Mouse (Mus musculus): Measurements from ENCODE around the gene Greb1. TPM values are rescaled to one million over a fixed set of nuclear protein-coding genes. Genes with fewer than 3 reads are reported as not detected.

Gene Greb1
- polyA plus RNA-seq, 1 experiment from 2014 or later, result 3.6 TPM

DNA sequence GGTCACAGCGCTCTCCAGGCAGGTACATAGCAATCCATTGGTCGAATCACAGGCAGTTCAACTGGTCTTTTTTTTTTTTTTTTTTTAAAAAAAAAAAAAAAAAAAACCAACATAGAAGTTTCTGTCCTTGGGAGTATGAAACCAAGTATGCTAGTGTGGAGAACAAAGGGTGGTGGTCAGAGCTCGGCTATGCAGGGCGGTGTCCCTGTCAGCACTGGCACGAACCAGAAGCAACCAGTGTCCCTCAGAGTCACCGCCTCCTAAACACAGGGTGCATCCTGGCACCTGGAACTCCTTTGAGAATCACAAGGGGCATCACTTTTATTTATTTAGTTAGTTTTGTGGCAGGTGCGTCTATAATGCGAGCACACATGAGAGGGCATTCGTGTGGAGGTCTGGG lies 47.1 kb downstream of the Greb1 start:
- H3K4me2 ChIP-seq, result no peak overlapping the region
- H3K4me3 ChIP-seq, result no peak overlapping the region
- no peak overlapping the region for H3K9ac ChIP-seq
- no peaks in the 10 kb centered on the region for H3K36me3 ChIP-seq
- WGBS, result 71% methylated on average over 9 of the region's 9 CpGs
- H3K9me3 ChIP-seq, result no peaks in the 10 kb centered on the region
- no peak overlapping the region for H3K27ac ChIP-seq
- no peaks in the 10 kb centered on the region for H3K27me3 ChIP-seq
- no peak for ATAC-seq (ENCODE audit: borderline replicate concordance, extremely low read depth, low FRiP score, low TSS enrichment)
- no peaks in the 10 kb centered on the region for H3K4me1 ChIP-seq

DNA sequence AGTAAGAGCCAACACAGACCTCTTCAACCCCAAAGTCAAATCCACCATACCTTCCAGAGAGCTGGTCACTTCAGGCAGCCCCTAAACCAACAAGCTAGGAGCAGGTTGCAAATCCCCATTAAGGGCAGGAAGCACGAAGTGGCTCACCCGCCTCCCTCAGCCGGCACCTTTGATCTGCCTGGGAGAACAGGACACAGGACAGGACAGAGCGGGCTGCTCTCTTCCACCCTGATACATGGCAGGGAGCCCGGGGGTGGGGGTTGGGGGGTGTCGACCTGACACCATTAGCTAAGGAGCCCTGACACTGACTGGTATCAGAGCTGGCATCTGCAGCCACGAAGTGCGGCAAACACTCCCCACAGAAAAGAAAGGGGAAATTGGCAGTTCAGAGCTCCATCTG lies 47.6 kb downstream of the Greb1 start:
- Histone ChIP-seq H3K4me2 (peak overlapping the region; percentile 19; the same call in 1 of the 2 replicates), H3K27ac (no peak overlapping the region), H3K36me3 (no peaks in the 10 kb centered on the region), H3K4me1 (no peaks in the 10 kb centered on the region), H3K27me3 (no peaks in the 10 kb centered on the region), H3K9me3 (no peaks in the 10 kb centered on the region), H3K4me3 (no peak overlapping the region), H3K9ac (no peak overlapping the region)
- ATAC-seq (ENCODE audit: borderline replicate concordance, extremely low read depth, low FRiP score, low TSS enrichment), result no peak
- WGBS, result 25% methylated on average over 8 of the region's 8 CpGs

DNA sequence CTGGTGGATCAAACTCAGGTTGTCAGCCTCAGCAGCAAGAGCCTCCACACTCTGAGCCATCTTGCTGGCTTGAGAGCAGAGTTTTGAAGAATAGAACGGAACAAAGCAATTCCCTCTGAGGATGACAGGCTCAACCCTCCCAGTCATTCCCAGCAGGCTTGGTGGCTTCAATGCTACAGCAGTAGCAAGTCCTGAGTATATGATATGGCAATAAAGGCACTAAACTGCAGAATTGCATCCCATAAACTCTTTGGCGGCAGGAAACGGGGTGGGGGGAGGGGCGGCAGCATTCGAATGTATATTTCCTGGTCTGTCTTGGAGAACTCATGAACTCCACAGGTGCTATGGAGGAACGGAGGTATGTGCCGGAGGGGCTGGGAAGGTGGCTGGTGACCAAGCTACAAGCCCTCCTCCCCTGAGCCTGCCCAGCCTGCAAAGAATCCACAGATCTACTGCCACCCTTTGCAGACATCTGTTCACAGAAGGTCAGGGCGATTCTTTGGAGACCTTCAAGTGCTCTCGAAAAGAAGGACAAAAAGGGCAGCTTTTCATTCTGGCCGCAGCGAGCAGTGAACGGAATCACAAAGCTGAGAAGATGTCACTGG lies 48.3 kb downstream of the Greb1 start:
- Histone ChIP-seq H3K4me1 (no peaks in the 10 kb centered on the region), H3K4me2 (no peak overlapping the region), H3K4me3 (no peak overlapping the region), H3K9me3 (no peaks in the 10 kb centered on the region), H3K27me3 (no peaks in the 10 kb centered on the region), H3K9ac (no peak overlapping the region), H3K27ac (no peak overlapping the region), H3K36me3 (no peaks in the 10 kb centered on the region)
- no peak for ATAC-seq (ENCODE audit: borderline replicate concordance, extremely low read depth, low FRiP score, low TSS enrichment)
- 53% methylated on average over 12 of the region's 12 CpGs for WGBS

DNA sequence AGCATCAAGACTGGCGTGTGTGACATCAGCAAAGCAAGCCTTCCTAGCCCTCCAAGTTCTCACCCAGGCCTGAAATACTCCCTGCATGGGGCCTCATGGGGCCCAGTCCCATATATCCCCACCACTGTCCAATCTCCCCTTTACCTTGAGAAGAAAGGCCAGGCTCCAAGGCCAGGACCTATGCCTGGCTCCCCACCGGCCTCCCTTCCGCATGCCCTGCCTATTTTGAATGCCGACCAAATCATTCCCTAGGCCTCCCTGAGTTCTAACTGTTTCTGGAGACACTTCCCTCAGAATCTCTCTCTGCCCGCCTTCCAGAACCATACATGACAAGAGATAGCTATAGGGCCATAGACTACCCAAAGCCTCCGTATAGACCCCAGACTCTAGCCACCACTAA lies 49.1 kb downstream of the Greb1 start:
- no peak overlapping the region for H3K4me2 ChIP-seq
- H3K27ac ChIP-seq, result no peak overlapping the region
- WGBS, result 96% methylated on average over 6 of the region's 6 CpGs
- H3K36me3 ChIP-seq, result no peaks in the 10 kb centered on the region
- H3K4me1 ChIP-seq, result no peaks in the 10 kb centered on the region
- no peak for ATAC-seq (ENCODE audit: borderline replicate concordance, extremely low read depth, low FRiP score, low TSS enrichment)
- H3K9ac ChIP-seq, result no peak overlapping the region
- no peak overlapping the region for H3K4me3 ChIP-seq
- no peaks in the 10 kb centered on the region for H3K27me3 ChIP-seq
- no peaks in the 10 kb centered on the region for H3K9me3 ChIP-seq

DNA sequence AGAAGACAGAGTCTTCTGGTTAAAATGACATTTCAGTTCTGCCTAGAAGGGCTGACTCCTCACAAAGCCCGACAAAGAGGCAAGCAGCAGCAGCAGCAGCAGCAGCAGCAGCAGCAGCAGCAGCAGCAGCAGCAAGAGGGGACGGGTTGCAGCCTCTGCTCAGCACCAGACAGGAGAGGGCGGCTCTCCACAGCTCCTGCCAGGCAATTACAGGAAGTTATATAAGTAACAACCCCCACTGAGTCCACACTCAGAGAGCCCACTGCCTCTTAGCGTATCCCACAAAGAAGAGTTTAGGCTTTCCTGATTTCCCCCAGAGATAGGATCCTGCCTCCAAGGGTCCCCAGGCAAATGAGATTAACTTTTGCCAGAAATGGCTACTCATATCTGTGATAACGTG lies 60.6 kb downstream of the Greb1 start:
- no peaks in the 10 kb centered on the region for H3K27me3 ChIP-seq
- no peak overlapping the region for H3K9ac ChIP-seq
- H3K4me1 ChIP-seq, result peaks cover 23% of the 10 kb centered on the region
- WGBS, result 21% methylated on average over 5 of the region's 5 CpGs
- peak overlapping the region; percentile 46 for H3K4me2 ChIP-seq
- no peaks in the 10 kb centered on the region for H3K9me3 ChIP-seq
- no peak overlapping the region for H3K27ac ChIP-seq
- peak overlapping the region; percentile 17; the same call in 1 of the 2 replicates for H3K4me3 ChIP-seq
- ATAC-seq (ENCODE audit: borderline replicate concordance, extremely low read depth, low FRiP score, low TSS enrichment), result no peak; the same call in 1 of the 2 replicates
- H3K36me3 ChIP-seq, result no peaks in the 10 kb centered on the region

DNA sequence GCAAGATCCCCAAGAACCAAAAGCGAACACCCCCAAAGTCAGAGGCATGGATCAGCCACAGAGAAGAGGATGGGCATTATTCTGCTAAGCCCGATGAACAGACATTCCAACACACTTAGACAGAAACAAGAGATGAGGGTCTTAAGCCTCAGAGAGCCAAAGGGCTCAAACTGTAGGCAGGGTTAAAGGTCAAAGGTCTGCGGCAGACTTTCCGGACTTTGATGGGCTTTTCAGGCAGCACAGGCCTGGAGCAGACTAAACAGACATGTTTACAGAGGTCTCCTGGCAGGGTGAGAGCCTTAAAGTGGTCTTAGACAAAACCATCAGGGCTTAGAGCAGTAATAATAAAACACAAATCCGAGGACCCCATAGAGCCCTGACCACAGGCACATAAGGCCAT lies 63.4 kb downstream of the Greb1 start:
- Histone ChIP-seq H3K9me3 (no peaks in the 10 kb centered on the region), H3K4me2 (no peak overlapping the region), H3K36me3 (no peaks in the 10 kb centered on the region), H3K27me3 (no peaks in the 10 kb centered on the region), H3K4me3 (no peak overlapping the region), H3K4me1 (peaks cover 23% of the 10 kb centered on the region), H3K27ac (no peak overlapping the region), H3K9ac (no peak overlapping the region)
- ATAC-seq (ENCODE audit: borderline replicate concordance, extremely low read depth, low FRiP score, low TSS enrichment), result no peak
- 38% methylated on average over 5 of the region's 5 CpGs for WGBS

DNA sequence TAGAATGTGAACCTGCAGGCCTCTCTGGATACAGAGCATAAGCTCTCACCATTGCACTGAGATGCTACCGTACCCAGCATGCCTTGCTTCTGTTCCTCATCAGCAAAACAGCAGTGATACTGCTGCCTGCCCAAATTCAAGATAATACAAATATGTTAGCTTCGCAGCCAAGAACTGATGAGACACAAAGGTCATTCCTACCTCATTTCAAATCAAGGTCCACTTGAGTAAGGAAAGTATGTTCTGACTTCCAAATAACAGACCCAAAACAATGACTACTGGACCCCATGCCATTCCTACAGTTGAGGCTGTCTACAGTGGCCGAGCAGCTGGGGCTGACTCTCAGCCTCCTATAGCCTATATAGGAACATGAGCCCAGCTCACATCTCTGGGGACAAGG lies 66.0 kb downstream of the Greb1 start:
- Histone ChIP-seq H3K9ac (no peak overlapping the region), H3K27ac (no peak overlapping the region), H3K4me1 (peaks cover 27% of the 10 kb centered on the region), H3K4me2 (no peak overlapping the region), H3K9me3 (no peaks in the 10 kb centered on the region), H3K36me3 (no peaks in the 10 kb centered on the region), H3K4me3 (no peak overlapping the region), H3K27me3 (no peaks in the 10 kb centered on the region)
- 81% methylated on average over 3 of the region's 3 CpGs for WGBS
- ATAC-seq (ENCODE audit: borderline replicate concordance, extremely low read depth, low FRiP score, low TSS enrichment), result no peak

DNA sequence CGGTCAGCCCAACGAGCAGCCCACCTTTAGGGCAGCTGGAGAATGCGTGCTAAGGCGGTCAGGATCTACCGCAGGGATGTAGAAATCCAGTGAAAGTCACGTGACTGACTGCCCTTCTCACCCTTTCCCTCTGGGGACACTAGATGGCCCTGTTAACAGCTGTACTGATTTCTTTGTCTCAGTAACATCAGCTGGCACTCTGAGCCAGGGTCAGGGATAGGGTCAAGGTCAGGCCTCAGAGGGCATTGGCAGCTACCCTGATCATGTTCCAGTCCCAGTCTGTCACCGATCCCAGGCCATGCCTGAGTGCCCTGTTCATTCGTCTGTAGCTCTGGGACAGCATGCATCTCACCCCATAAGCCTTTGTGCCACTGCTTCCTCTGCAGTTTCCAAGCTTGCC lies 66.7 kb downstream of the Greb1 start:
- Histone ChIP-seq H3K9ac (no peak overlapping the region), H3K36me3 (no peaks in the 10 kb centered on the region), H3K9me3 (no peaks in the 10 kb centered on the region), H3K4me1 (peaks cover 26% of the 10 kb centered on the region), H3K27ac (no peak overlapping the region), H3K4me3 (no peak overlapping the region), H3K4me2 (no peak overlapping the region), H3K27me3 (no peaks in the 10 kb centered on the region)
- ATAC-seq (ENCODE audit: borderline replicate concordance, extremely low read depth, low FRiP score, low TSS enrichment), result no peak
- 76% methylated on average over 8 of the region's 8 CpGs for WGBS

DNA sequence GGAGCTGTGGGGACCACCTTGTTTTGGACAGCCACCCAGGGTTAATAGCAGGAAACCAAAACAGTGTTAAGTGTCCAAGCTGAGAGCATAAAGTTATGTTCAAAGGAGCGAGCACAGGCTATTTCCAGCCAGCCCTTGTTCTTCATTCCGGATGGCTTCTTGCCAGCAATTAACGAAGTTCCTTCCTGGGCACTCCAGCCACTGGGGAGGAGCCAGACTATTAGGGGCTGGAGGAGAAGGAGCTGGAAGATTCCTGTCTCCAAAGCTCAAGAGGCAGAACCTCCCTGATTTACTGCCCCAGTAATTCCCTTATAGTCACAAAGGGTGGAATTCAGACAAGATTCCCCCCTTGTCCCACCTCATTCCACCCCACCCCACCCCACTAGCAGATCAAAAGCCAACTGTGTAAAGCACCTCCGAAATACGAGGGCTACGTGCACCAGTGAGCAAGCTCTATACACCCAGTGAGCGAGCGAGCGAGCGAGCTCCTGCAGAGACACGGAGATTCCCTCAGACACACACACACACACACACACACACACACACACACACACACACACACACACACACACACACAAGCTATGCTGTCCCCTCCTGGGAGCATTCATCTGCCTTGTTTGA lies 69.5 kb downstream of the Greb1 start:
- Histone ChIP-seq H3K27ac (peak overlapping the region; percentile 64), H3K4me3 (no peak overlapping the region), H3K27me3 (no peaks in the 10 kb centered on the region), H3K9me3 (no peaks in the 10 kb centered on the region), H3K4me1 (peaks cover 10% of the 10 kb centered on the region), H3K4me2 (peak overlapping the region; percentile 18), H3K9ac (no peak overlapping the region), H3K36me3 (no peaks in the 10 kb centered on the region)
- peak; percentile 88 for ATAC-seq (ENCODE audit: borderline replicate concordance, extremely low read depth, low FRiP score, low TSS enrichment)
- whole genome bisulfite sequencing, result 38% methylated on average over 10 of the region's 11 CpGs

DNA sequence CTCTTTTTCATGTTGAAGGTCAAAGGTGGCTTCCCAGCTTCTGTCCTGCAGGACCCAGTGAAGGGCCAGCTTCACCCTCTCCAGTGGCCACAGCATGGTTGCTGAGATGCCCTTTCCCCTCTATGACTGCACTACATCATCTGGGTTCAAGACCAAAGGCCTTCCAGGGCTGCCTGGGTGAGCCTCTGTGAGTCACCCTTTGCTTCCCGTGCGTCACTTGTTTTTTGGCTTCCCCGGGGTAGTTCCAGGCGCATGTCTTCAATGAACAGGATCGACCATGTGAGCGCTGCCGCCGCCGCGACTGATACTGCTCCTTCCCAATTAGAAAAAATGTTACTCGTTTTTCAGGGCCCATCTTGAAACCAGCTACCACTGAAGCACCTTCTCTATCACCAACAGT lies 70.5 kb downstream of the Greb1 start:
- H3K27ac ChIP-seq, result no peak overlapping the region
- H3K4me1 ChIP-seq, result peaks cover 10% of the 10 kb centered on the region
- no peak for ATAC-seq (ENCODE audit: borderline replicate concordance, extremely low read depth, low FRiP score, low TSS enrichment)
- no peak overlapping the region for H3K4me3 ChIP-seq
- 91% methylated on average over 11 of the region's 11 CpGs for WGBS
- no peak overlapping the region for H3K9ac ChIP-seq
- H3K9me3 ChIP-seq, result no peaks in the 10 kb centered on the region
- no peak overlapping the region for H3K4me2 ChIP-seq
- no peaks in the 10 kb centered on the region for H3K27me3 ChIP-seq
- H3K36me3 ChIP-seq, result no peaks in the 10 kb centered on the region

DNA sequence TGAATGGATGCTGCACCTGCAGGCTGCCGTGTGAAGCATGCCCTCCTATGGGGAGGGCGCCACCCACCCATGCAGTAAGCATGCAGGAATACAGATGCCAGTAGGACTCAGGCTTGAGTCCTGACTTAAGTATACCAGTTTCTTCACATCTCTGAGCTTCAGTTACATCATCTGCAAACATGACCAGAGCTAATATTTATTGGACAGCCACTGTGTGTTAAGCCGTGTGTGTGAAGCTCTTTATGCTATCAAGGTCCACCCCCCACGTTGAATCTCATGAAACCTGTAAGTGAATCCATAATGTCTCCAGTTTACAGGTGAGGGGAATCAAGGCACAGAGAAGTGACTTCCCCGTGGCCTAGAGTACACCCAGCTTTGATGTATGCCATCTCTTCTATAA lies 72.5 kb downstream of the Greb1 start:
- no peak overlapping the region for H3K4me3 ChIP-seq
- no peaks in the 10 kb centered on the region for H3K9me3 ChIP-seq
- H3K27ac ChIP-seq, result no peak overlapping the region
- H3K9ac ChIP-seq, result no peak overlapping the region
- H3K4me1 ChIP-seq, result peaks cover 10% of the 10 kb centered on the region
- no peak for ATAC-seq (ENCODE audit: borderline replicate concordance, extremely low read depth, low FRiP score, low TSS enrichment)
- 74% methylated on average over 5 of the region's 5 CpGs for WGBS
- H3K27me3 ChIP-seq, result no peaks in the 10 kb centered on the region
- H3K4me2 ChIP-seq, result no peak overlapping the region
- H3K36me3 ChIP-seq, result no peaks in the 10 kb centered on the region

DNA sequence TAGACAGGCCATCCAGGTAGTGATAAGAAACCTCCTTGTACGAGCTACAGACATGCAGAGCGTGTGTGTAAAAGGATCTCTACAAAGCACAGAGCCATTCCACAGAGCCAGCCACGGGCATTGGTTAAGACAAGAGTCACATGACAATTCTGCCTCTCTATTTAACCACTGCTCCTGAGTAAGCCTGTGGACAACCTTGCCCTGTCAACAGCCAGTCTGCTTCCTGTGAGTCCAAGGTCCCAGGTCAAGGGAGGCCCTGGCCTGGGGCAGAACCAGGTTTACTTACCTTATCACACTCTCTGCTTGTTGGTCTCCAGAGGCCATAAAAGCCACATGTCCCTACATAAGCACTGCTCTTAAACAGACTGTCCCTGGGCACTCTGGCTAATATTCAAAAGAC lies 74.5 kb downstream of the Greb1 start:
- Histone ChIP-seq H3K27me3 (no peaks in the 10 kb centered on the region), H3K4me3 (no peak overlapping the region), H3K27ac (no peak overlapping the region), H3K9me3 (no peaks in the 10 kb centered on the region), H3K36me3 (no peaks in the 10 kb centered on the region), H3K4me1 (peaks cover 7% of the 10 kb centered on the region), H3K4me2 (no peak overlapping the region), H3K9ac (no peak overlapping the region)
- WGBS, result 45% methylated on average over 3 of the region's 3 CpGs
- ATAC-seq (ENCODE audit: borderline replicate concordance, extremely low read depth, low FRiP score, low TSS enrichment), result no peak

DNA sequence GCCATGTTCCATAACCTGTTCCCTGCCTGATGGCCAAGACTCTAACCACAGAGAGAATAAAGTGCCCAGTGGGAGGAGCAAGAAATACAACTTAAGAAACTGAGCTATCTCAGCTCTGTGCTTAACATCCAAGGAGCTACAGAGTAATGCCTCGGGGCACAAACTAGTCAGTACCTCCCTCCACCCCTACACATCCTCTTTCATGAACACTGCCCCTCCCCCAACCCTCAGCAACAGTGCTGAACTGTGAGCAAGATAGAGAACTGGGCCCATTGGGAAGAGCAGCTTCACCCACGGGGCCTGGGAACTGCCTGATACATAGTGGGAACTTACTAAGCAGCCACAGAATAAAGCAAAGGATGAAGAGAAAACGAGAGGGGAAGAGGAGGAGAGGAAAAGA lies 77.1 kb downstream of the Greb1 start:
- Histone ChIP-seq H3K27me3 (no peaks in the 10 kb centered on the region), H3K4me2 (no peak overlapping the region)

More for the DNA sequence above, 77.1 kb downstream of the Greb1 start:
- no peak for ATAC-seq (ENCODE audit: borderline replicate concordance, extremely low read depth, low FRiP score, low TSS enrichment)
- Histone ChIP-seq H3K4me1 (no peaks in the 10 kb centered on the region), H3K4me3 (no peak overlapping the region), H3K27ac (no peak overlapping the region), H3K9me3 (no peaks in the 10 kb centered on the region), H3K36me3 (no peaks in the 10 kb centered on the region), H3K9ac (no peak overlapping the region)
- WGBS, result 39% methylated on average over 3 of the region's 3 CpGs

Data from lung, embryonic 15.5 days (tissue).